Mouse (Mus musculus) left cerebral cortex, postnatal 25 days (tissue): Measurements from ENCODE around the gene Ddx10. TPM values are rescaled to one million over a fixed set of nuclear protein-coding genes. Genes with fewer than 3 reads are reported as not detected.

Experiments
- DNase-seq, 2 experiments: peaks; one replicate each; pipeline ENCODE4 v3.0.0; 2022; ENCODE audit warnings: low spot score in 2 of 2, mixed read lengths in 1 of 2
- intact Hi-C: fragments of 180-260 bp; cut with DNase I; formaldehyde crosslinking; loops from one replicate; pipeline ENCODE4 v1.15.1; 2025
- total RNA-seq, 2 experiments: library from RNA; stranded (reverse); gene quantifications; 2 replicates each; pipeline ENCODE4 v1.2.3; 2021

Ddx10 gene
- total RNA-seq, result 10 to 100 TPM; 21.7 to 22.1 TPM

DNA sequence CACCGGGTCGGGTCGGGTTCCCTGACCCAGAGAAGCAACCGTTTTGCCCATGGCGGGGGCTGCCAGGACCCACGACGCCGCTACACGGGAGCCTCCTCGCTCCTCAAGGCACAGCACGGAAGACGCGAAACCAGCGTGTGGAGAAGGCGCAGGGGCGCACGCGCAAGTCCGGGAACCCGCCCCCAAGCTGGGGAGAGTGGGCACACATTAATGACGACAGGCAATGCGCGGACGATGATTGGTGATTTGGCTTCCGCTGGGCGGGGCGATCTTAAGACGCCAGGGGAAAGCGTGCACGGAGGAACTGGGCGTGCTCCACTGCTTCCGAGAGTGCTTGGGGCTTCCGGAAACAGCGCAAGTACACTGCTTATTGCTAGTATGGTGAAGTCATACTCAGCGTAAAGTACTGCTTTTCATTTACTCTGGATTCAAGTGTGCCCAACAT lies at the start of gene Ddx10:
Ddx10 (minus strand) TSS at position 101 of the 445 bp plus-strand sequence.
- intact Hi-C loops, result loop anchor here (5.0 kb wide), 1 partner anchor 289 kb away; the partner anchor contains the start of genes Atm and Npat
- peak; percentile 98 to 99 for DNase-seq

DNA sequence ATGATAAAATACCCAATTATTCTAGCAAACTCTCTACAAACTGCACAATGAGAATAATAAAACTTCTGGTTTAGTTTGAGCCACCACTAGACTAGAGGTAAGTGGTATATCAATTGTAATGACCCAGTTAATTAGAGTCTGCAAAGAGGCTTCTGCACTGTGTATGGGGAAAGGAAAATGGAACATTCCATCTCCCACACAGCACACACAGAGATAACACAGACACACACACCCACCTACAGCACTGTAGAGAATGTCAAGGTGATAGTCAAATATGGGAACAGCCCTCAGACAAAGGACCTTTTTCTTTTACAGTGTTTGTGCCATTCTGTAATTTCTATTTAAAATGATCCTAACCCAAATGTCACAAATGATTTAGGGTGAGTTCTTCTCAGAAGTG lies 45.0 kb upstream of the Ddx10 start:
- no peak for DNase-seq
- intact Hi-C loops, result no loop called here

DNA sequence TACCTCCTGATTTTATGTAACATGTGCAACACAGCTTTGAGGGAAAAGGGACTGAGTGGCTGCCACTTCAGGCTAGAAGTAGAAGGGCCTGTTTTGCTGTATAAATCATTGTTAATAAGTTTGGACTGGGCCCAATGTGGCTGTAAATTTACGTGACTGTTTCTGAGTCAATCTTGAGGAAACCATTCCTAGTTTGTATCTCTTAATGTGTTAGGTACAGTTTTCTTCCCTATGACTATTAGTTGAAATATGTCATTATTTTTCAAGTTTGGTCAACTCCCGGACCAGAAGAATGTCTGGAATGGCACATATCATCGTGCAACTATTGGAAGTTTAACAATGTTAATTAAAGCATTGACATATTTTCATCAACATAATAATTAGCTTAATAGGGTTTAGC lies 42.2 kb upstream of the Ddx10 start:
- no peak for DNase-seq
- intact Hi-C loops, result no loop called here

DNA sequence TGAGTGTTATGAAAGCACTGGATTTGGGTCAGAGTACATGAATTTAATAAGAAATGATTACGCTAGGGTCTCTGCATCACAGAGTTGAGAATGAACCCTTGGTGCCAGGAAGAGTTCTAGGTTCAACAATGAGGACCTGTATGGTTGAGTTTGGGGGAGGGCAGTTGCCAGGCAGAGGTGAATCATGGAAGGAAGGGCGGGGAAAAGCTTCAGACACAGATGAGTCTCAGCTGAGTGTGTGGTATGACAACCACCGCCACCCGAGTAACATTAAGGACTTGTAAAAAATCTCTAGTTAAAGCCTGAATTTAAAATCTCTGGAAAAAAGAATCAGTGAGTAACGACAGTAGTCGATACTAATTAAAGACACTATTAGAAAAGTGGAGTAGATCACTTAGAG lies 38.9 kb upstream of the Ddx10 start:
- intact Hi-C loops, result no loop called here
- DNase-seq, result peak in 1 of 2 experiments; percentile 42

DNA sequence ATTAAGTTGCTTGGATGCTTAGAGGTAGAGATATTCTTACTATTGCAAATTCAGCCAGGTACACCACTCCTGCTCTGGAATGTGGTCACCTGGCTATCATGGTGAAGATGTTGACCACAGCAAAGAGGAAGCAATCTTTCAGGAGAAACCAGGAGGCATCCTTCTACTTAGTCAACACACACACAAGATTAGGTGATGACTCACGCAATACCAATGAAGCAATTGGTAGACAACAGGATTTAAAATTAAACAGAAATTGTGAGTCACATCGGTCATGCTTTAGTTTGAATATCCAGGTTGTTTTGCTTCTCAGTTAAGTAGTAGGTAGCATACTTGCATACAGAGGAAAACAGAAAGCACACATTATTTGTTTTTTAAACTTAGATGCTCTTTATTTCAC lies 31.1 kb upstream of the Ddx10 start:
- no peak for DNase-seq
- intact Hi-C loops, result no loop called here

DNA sequence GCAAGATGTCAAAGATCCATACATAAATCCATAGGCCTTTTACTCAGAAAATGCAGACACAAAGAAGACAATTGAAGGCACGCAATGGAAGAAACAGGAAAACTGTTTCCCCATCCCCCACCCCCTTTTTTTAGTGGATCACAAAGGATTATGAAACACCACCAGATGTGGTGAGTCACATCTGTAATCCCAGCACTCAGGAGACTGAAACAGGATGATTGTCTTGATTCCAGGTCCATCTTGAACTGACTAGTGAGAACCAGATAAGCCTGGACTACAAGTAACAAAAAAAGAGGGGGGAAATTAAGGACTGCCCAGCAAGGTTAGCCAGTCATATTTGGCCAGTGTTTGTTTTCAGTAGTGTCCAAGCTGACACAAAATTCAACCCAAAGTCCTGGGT lies 28.5 kb upstream of the Ddx10 start:
- DNase-seq, result no peak
- intact Hi-C loops, result no loop called here

DNA sequence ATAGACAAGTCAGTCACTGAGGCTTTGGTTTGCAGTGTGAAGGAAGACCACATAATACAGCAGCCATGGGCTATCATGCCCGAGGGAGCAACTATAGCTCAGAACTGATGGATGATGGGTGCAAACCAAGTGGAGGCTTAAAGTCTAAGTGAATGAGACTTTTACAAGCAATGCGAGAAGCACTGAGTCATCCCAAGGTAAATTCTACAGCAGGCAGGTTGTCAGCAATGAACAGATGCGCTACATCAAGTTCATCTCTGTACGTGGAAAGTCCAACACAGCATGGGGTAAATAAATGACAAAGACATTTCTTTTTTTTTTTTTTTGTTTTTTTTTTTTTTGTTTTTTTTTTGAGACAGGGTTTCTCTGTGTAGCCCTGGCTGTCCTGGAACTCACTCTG lies 24.9 kb upstream of the Ddx10 start:
- intact Hi-C loops, result no loop called here
- no peak for DNase-seq

DNA sequence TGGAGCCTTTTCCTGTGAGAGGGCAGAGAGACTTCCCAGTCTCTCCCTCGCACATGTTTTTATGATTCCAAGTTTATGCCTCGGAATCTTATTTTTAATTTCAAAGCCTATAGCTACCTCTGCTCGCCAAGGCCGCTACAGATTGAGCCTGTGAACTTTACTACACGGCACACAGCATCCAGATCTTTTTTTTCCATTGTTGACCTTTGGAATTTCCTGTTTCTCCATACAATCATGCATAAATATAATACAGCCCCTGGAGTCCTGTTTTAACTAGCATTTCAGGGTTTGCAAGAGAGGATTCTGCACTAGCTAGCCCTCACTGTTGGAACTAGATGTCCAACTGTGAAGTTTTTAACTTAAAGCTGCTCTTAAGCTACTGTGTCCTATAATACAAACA lies 24.4 kb upstream of the Ddx10 start:
- no peak for DNase-seq
- intact Hi-C loops, result no loop called here

DNA sequence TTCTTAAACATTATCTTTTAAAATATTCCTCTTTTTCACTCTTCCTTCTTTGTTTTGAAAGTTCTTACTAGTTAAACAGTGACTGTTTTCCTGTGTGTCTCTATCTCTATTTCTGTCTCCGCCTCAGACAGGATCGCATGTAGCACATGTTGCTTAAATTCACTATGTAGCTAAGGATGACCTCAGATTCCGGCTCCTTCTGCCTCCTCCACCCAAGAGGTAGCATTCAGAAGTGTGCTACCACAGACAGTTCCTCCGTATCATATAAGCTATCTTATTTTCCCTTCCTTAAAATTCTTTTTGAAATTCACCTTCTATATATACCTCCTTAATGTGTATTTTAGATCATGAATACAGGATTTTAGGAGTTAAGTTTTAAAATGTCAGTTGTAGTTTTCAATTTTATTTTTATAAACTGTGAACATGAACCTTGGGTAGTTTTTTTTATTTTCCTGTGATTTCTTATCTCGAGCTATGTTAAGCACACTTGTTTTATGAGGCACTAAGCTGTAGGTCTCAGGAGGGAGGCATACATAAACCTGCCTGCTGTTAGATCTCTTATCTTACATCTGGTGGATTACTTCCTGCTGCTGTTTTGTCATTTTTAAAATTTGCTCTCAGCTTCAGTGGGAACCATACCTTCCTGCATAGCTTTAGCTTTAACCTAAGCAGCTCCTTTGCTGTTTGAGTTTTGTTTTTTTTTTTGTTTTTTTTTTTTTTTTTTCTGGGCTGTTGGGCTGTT lies 23.6 kb upstream of the Ddx10 start:
- DNase-seq, result no peak
- intact Hi-C loops, result no loop called here

DNA sequence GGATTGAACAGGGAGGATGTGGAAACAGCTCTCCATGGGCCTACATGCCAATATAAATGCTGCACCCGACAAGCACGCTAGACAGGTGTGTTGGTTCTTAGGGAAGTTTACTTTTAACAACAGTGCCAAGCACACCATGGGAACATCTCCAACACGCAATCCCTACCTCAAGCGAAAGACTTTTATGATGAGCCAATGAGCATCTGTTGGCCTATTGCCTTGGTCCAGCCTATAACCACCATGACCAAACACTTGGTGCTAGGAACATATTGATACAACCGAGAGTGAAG lies 21.6 kb upstream of the Ddx10 start:
- intact Hi-C loops, result no loop called here
- DNase-seq, result no peak

DNA sequence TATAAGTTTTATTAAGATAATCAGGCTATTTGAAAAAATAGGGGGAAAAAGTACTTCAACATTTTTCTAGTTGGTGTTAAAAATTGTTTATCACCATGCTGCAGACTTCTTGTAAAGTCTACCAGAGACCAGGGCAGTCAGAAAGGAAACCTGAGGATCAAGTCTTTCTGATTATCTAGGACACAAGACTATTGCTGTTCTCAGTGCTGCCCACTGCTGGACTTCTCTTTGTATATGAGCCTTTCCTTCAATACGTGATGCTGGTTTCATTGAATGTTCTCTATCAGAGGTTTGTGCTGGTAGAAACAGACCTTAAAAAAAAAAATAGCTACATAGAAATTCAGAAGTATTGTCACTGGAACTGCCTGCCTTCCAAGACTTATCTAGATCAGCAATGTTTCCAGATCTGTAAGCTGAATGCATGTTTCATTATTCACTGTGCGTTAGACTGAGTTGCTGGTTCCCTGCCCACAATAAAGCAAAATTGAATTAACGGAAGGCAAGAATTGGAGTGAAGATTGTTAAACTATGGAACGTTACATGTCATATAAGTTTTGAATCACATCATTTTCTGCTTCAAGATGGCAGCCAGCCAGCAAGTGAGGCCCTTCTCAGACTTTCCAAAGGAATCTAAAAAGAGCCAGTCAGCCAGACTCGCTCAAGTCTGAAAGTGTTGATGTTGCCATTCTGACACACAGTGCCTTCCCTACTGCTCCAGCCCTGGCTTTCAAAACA lies 21.0 kb upstream of the Ddx10 start:
- no peak for DNase-seq
- intact Hi-C loops, result no loop called here

DNA sequence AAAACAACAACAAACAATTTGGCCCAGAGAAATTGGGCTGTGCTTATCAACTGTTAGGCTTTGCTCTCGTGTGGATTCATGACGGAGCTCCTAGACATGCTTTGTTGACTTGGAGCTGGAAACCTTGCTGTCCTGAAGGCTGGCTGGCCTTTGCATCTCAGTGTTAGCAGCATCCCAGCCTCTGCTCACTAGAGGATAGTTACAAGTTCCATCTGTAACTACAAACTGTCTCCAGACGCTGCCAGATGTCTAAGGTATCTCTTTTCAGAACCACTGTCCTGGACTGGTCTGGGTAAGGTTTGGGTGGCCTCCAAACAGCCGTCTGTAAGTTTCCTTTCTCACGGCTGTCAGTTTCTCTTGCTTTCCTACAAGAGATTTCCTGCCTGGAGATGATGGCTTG lies 20.2 kb upstream of the Ddx10 start:
- intact Hi-C loops, result no loop called here
- DNase-seq, result no peak

DNA sequence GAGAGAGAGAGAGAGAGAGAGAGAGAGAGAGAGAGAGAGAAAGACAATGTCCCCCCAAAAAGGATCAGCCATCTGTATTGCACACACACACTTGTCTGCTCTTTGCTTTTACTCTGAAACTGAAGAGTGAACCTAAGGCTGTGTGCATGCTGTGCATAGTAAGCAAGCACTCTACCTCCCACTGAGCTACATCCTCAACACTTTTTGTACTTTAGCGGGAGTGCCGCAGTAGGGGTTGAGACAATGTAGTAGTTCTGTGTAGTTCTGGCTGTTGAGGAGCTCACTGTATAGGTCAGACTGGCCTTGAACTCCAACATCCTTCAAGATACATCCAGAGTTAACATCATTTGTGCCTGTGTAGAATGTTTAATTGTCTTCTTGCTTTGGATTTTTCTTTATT lies 17.7 kb upstream of the Ddx10 start:
- intact Hi-C loops, result no loop called here
- DNase-seq, result no peak

DNA sequence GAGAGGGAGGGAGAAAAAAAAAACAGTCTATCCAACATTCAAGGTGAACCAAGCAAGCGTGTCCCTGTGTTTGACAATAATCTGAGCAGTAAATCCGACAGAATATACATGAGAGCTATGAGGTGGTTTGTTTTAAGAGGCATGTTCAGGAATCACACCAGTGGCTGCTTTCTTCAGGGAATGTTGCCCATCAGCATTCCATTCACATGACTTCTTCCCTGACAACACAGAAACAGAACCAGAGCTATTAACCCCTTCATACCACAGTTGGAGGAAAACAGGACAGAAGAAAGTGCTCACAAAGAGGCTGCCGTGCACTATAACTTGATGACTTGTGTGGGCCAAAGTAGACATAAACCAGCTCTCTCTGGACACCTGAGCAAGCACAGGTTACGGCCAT lies 16.5 kb upstream of the Ddx10 start:
- DNase-seq, result no peak
- intact Hi-C loops, result no loop called here

DNA sequence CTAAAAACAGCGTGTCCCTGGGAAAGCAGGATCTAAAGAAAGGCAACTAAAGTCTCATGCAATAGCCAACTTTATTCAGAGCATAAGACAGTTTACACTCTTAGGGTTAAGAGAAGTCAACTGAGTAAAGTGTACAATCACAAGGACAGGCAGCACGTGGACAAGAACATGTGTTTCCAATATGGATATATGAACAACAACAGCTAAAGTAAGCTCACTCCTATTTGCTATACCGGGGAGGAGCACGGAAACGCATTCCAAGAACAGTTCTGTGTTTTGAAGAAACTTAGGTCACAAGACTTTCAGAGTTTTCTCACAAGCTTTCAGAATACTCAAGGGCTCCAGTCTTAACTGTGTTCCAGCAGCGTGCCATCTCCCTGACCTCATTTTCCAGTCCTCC lies 10.3 kb upstream of the Ddx10 start:
- DNase-seq, result no peak
- intact Hi-C loops, result loop anchor here (1.0 to 5.0 kb wide), 3 partner anchors 43 to 124 kb away; partner anchors contain the start of genes Exph5 and Kdelc2

DNA sequence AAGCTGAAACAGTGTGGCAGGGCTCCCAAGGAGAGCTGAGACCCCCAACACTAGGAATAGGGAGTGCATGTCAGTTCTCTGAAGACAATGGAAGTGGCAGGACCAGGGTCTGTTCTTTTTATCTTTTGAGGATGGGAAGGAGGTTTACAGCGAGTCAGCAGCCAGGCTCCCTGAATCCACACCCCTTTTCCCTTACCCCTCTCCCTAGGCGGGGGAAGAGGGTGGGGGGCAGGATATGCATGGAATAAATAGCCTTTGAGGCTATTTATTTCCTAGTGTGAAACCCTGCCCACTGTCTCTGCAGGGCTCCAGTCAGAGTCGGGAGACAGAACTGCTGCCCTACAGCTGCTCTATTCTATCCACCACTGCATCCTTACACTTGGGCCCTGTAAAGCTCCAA lies 9.9 kb upstream of the Ddx10 start:
- intact Hi-C loops, result loop anchor here (1.0 to 5.0 kb wide), 4 partner anchors 44 to 140 kb away; partner anchors contain the start of genes Exph5 and Kdelc2
- peak in 1 of 2 experiments; percentile 68 for DNase-seq

DNA sequence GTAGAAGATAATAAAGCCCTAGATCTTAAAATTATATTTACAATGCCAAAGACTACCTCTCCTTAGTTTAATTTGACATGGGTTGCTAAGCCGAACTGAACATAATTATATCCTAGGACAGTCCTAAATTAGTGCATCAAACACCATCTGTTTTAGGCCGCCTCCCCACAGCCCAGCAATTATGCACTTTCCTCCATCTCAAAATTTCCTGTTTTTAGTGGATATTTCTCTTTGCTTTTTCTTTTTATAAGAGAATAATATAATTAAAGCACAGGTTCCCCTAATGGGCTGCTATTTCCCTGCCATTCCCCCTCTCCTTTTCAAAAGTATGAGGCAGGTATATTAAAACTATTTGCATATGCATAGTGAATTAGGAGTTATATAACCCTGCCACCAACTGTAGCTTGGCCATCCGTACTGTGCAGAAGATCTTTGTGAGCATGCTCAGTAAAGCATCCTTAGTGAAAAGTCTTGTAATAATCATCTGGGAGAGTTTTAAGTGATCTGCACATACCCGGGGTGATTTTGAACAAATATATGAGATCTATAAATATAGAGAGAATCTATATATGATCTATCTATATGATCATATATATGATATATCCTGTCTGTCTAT lies 8.9 kb upstream of the Ddx10 start:
- intact Hi-C loops, result loop anchor here (1.0 to 5.0 kb wide), 2 partner anchors 126 to 141 kb away; partner anchors contain the start of gene Kdelc2
- DNase-seq, result peak; percentile 21 to 77

DNA sequence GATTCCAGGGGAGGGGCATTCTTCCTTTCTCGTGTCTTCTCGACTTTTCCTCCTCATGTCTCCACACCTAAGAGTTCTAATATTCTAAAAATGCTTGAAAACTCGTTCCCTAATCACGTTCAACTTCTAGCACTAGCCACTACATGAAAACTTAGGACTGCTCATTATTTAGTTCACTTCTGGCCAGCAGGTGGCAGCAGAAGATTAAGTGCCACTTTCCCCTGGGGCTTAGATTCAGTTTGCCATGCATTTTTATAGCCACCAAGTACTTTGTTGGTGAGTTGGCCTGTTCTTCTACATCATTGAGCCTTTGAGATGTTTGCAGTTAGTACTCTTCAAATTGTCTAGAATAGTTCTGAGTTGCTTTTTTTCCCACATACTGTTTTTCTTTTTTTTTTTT lies 6.5 kb upstream of the Ddx10 start:
- intact Hi-C loops, result loop anchor here (1.0 to 2.0 kb wide), 2 partner anchors 144 to 228 kb away; no protein-coding TSS in a partner anchor
- DNase-seq, result peak; percentile 80 to 87

DNA sequence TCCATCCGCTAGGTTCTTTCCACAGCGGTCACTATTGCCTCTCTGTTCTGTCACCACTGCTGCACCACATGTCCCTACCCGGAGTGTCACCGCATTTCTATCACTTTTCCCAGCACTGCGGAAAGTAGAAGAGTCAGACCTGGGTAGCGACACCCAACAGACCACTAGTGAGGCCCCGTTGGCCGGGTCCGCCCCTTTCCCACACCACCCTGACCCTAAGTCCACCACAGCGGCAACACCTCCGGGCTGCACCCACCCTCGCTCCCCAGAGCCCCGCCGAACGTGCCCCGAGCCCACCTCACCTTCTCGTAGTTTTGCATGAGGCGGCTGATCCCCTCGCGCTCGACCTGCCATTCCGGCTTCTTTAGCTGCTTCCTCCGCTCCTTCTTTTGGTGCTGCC lies 337 bp downstream of the Ddx10 start:
- intact Hi-C loops, result loop anchor here (5.0 kb wide), 1 partner anchor 290 kb away; the partner anchor contains the start of genes Atm and Npat
- DNase-seq, result peak in 1 of 2 experiments; percentile 20

DNA sequence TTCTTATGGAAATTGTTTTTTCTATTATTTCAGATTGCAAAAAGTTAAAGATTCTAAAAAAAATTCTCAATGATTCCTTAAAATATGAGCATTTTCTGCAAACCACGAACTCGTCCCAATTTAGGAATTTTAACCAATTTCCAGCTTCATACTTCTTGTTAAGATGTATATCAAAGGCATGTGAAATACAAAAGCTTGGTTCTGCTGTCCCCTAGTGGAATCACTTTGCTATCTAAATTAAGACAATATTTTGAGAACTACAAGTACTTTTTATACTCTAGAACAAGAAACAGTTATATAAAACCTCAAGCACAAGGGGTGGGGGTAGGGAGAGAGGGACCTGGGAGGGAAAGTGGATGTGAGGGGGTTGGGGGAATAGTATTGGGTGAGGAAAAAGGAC lies 29.7 kb downstream of the Ddx10 start:
- DNase-seq, result peak; percentile 32 to 81
- intact Hi-C loops, result loop anchor here (2.0 to 5.0 kb wide), 2 partner anchors 541 to 919 kb away; partner anchors contain the start of gene AI593442
